Mouse (Mus musculus) C2C12 (cell line): ENCODE measurements at regions not wholly inside any gene's neighbourhood (a gene's known extent, or its start where the extent isn't known, plus 50 kb on each side); places are given as distances from the start of the nearest gene placed in this dataset.

ENCODE experiments used
- H3K27me3 ChIP-seq: one replicate; pipeline ENCODE4 v1.6.1; 2011; ENCODE audit not compliant: control insufficient read depth, insufficient read depth, insufficient read length
- H3K36me3 ChIP-seq: one replicate; pipeline ENCODE4 v1.6.1; 2011; ENCODE audit not compliant: control insufficient read depth, insufficient read depth
- H3K4me3 ChIP-seq: one replicate; pipeline ENCODE4 v1.5.1; 2011; ENCODE audit warnings: mild to moderate bottlenecking, control low read depth; ENCODE audit not compliant: poor library complexity, insufficient read depth, severe bottlenecking
- H3K79me2 ChIP-seq: one replicate; pipeline ENCODE4 v1.6.1; 2011; ENCODE audit not compliant: control insufficient read depth, insufficient read depth
- H3K79me3 ChIP-seq: one replicate; pipeline ENCODE4 v1.6.1; 2011; ENCODE audit warnings: low read depth, control low read depth
- H3ac ChIP-seq: one replicate; pipeline ENCODE3; 2011; ENCODE audit warnings: low read depth; ENCODE audit not compliant: control insufficient read depth, insufficient read length
- CEBPB ChIP-seq: IDR thresholded peaks from one replicate; pipeline ENCODE4 v1.6.1; 2011; ENCODE audit warnings: low read depth, mild to moderate bottlenecking, control low read depth, moderate library complexity
- CTCF ChIP-seq: IDR thresholded peaks from one replicate; pipeline ENCODE4 v1.5.1; 2011; ENCODE audit not compliant: control insufficient read depth, insufficient read depth, insufficient read length
- FOSL1 ChIP-seq: IDR thresholded peaks from one replicate; pipeline ENCODE4 v1.8.0; 2011; ENCODE audit warnings: mild to moderate bottlenecking, low read length; ENCODE audit not compliant: poor library complexity, insufficient read depth, severe bottlenecking
- MAX ChIP-seq: IDR thresholded peaks from one replicate; pipeline ENCODE4 v1.6.1; 2011; ENCODE audit warnings: mild to moderate bottlenecking, control low read depth
- MYOD1 ChIP-seq: IDR thresholded peaks from one replicate; pipeline ENCODE4 v1.6.1; 2011; ENCODE audit warnings: low read depth; ENCODE audit not compliant: control insufficient read depth, insufficient read length
- MYOG ChIP-seq: IDR thresholded peaks from one replicate; pipeline ENCODE4 v1.6.1; 2011; ENCODE audit not compliant: control insufficient read depth, insufficient read length; ENCODE audit errors: extremely low read depth
- USF1 ChIP-seq: IDR thresholded peaks from one replicate; pipeline ENCODE4 v1.6.1; 2011; ENCODE audit warnings: low read depth, mild to moderate bottlenecking, control low read depth, moderate library complexity

GRCm38 (mm10) chrX:11387200-11387940 lies 59.7 kb downstream of the H2al1j start:
- Histone ChIP-seq H3K79me3 (no peaks in the 10 kb centered on the region), H3K4me3 (no peak overlapping the region), H3K36me3 (no peaks in the 10 kb centered on the region), H3ac (no peak overlapping the region), H3K27me3 (no peaks in the 10 kb centered on the region), H3K79me2 (no peaks in the 10 kb centered on the region)
- TF ChIP-seq CEBPB (no peak), USF1 (no peak)

GRCm38 (mm10) chrX:11388860-11389259 lies 61.2 kb downstream of the H2al1j start:
- no peaks in the 10 kb centered on the region for H3K36me3 ChIP-seq
- no peaks in the 10 kb centered on the region for H3K79me3 ChIP-seq
- TF ChIP-seq MAX = no peak
- no peak for TF ChIP-seq FOSL1
- TF ChIP-seq MYOD1 = no peak
- no peak for TF ChIP-seq USF1
- no peak for TF ChIP-seq CEBPB
- no peak for TF ChIP-seq CTCF
- TF ChIP-seq MYOG = no peak
- no peak overlapping the region for H3K4me3 ChIP-seq
- H3K27me3 ChIP-seq = no peaks in the 10 kb centered on the region
- no peak overlapping the region for H3ac ChIP-seq
- H3K79me2 ChIP-seq = no peaks in the 10 kb centered on the region

GRCm38 (mm10) chrX:11400406-11400805 lies 72.8 kb downstream of the H2al1j start:
- TF ChIP-seq CTCF = no peak
- TF ChIP-seq CEBPB = no peak
- TF ChIP-seq USF1 = no peak
- TF ChIP-seq FOSL1 = no peak
- no peak for TF ChIP-seq MYOG
- no peak for TF ChIP-seq MYOD1
- no peak for TF ChIP-seq MAX
- H3K27me3 ChIP-seq = no peaks in the 10 kb centered on the region

GRCm38 (mm10) chrX:11404369-11404768 lies 76.7 kb downstream of the H2al1j start:
- TF ChIP-seq MYOG (no peak), USF1 (no peak), FOSL1 (no peak), MYOD1 (no peak), MAX (no peak), CTCF (no peak), CEBPB (no peak)
- H3K27me3 ChIP-seq = no peaks in the 10 kb centered on the region
- H3K4me3 ChIP-seq = no peak overlapping the region
- H3K36me3 ChIP-seq = no peaks in the 10 kb centered on the region
- no peaks in the 10 kb centered on the region for H3K79me2 ChIP-seq
- H3K79me3 ChIP-seq = no peaks in the 10 kb centered on the region
- no peak overlapping the region for H3ac ChIP-seq

More at GRCm38 (mm10) chrX:11400406-11400805, 72.8 kb downstream of the H2al1j start:
- H3K4me3 ChIP-seq = no peak overlapping the region
- H3ac ChIP-seq = no peak overlapping the region
- no peaks in the 10 kb centered on the region for H3K79me3 ChIP-seq
- H3K36me3 ChIP-seq = no peaks in the 10 kb centered on the region
- no peaks in the 10 kb centered on the region for H3K79me2 ChIP-seq

- H3K79me2 ChIP-seq = no peaks in the 10 kb centered on the region
- H3ac ChIP-seq = no peak overlapping the region
- H3K36me3 ChIP-seq = no peaks in the 10 kb centered on the region
- no peaks in the 10 kb centered on the region for H3K79me3 ChIP-seq
- TF ChIP-seq FOSL1 = no peak
- no peak for TF ChIP-seq MAX
- no peak for TF ChIP-seq MYOD1
- no peak for TF ChIP-seq USF1
- no peak for TF ChIP-seq CEBPB
- no peak for TF ChIP-seq CTCF
- TF ChIP-seq MYOG = no peak
- H3K27me3 ChIP-seq = no peaks in the 10 kb centered on the region
- H3K4me3 ChIP-seq = no peak overlapping the region
These were observed 84.7 kb downstream of the H2al1j start for GRCm38 (mm10) chrX:11412316-11412826.

GRCm38 (mm10) chrX:11415662-11416061 lies 88.0 kb downstream of the H2al1j start:
- no peak overlapping the region for H3ac ChIP-seq
- TF ChIP-seq FOSL1 (no peak), USF1 (no peak), MYOD1 (no peak), MYOG (no peak), CTCF (no peak), MAX (no peak), CEBPB (no peak)
- no peaks in the 10 kb centered on the region for H3K79me2 ChIP-seq
- H3K4me3 ChIP-seq = no peak overlapping the region
- H3K27me3 ChIP-seq = no peaks in the 10 kb centered on the region
- no peaks in the 10 kb centered on the region for H3K36me3 ChIP-seq
- H3K79me3 ChIP-seq = no peaks in the 10 kb centered on the region
